Mouse (Mus musculus) layer of hippocampus, postnatal 14 days (tissue): ENCODE results near the gene Tmem189. TPM values are rescaled to one million over a fixed set of nuclear protein-coding genes. Genes with fewer than 3 reads are reported as not detected.

Source experiments
- DNase-seq, 2 experiments: peaks; one replicate each; pipeline ENCODE4 v3.0.0; 2021 to 2022; ENCODE audit warnings: low spot score in 2 of 2, mixed read lengths in 1 of 2
- total RNA-seq, 2 experiments: library from RNA; stranded (reverse); gene quantifications; 2 replicates each; pipeline ENCODE4 v1.2.3; 2021

The Tmem189 gene
- total RNA-seq, 2 experiments from 2014 or later: 69.5 to 71.9 TPM

- DNase-seq: peak; percentile 98
Observed at GRCm38 (mm10) chr2:167685137-167685536, 4.5 kb downstream of the Tmem189 start.

GRCm38 (mm10) chr2:167683721-167684120 lies 5.9 kb downstream of the Tmem189 start:
- DNase-seq: no peak

GRCm38 (mm10) chr2:167680657-167681056 lies 9.0 kb downstream of the Tmem189 start:
- no peak for DNase-seq

GRCm38 (mm10) chr2:167679902-167680430 lies 9.7 kb downstream of the Tmem189 start:
- peak; percentile 75 to 79 for DNase-seq

GRCm38 (mm10) chr2:167678600-167678999 lies 11.0 kb downstream of the Tmem189 start:
- DNase-seq: no peak

GRCm38 (mm10) chr2:167675120-167675909 lies 14.3 kb downstream of the Tmem189 start:
- no peak for DNase-seq

GRCm38 (mm10) chr2:167672212-167672685 lies 17.4 kb downstream of the Tmem189 start:
- DNase-seq: no peak

GRCm38 (mm10) chr2:167671101-167671633 lies 18.5 kb downstream of the Tmem189 start:
- DNase-seq: no peak

- DNase-seq: no peak
Observed at GRCm38 (mm10) chr2:167669398-167669797, 20.2 kb downstream of the Tmem189 start.

GRCm38 (mm10) chr2:167668426-167668825 lies 21.2 kb downstream of the Tmem189 start:
- DNase-seq: no peak

GRCm38 (mm10) chr2:167665972-167666713 lies 23.5 kb downstream of the Tmem189 start:
- no peak for DNase-seq

GRCm38 (mm10) chr2:167662713-167663112 lies 26.9 kb downstream of the Tmem189 start:
- DNase-seq: no peak

GRCm38 (mm10) chr2:167661270-167662203 lies 28.1 kb downstream of the Tmem189 start, which contains the start of gene Gm20431:
Gm20431 (minus strand) TSS chr2:167661496.
- DNase-seq: peak; percentile 92 to 94

GRCm38 (mm10) chr2:167660611-167660971 lies 29.0 kb downstream of the Tmem189 start:
- no peak for DNase-seq

GRCm38 (mm10) chr2:167659847-167660610 lies 29.6 kb downstream of the Tmem189 start:
- peak in 1 of 2 experiments; percentile 45 for DNase-seq

GRCm38 (mm10) chr2:167659177-167659846 lies 30.3 kb downstream of the Tmem189 start:
- no peak for DNase-seq

GRCm38 (mm10) chr2:167658712-167659111 lies 30.9 kb downstream of the Tmem189 start:
- DNase-seq: no peak

GRCm38 (mm10) chr2:167657973-167658372 lies 31.6 kb downstream of the Tmem189 start:
- DNase-seq: no peak
